Mouse (Mus musculus) liver, adult 2 months (tissue): ENCODE data around the gene Nop53. TPM values are rescaled to one million over a fixed set of nuclear protein-coding genes. Genes with fewer than 3 reads are reported as not detected.

ENCODE experiments used
- DNase-seq: peaks from one replicate; pipeline ENCODE4 v3.0.0-alpha.2; 2011; ENCODE audit warnings: low read depth, low spot score; ENCODE audit errors: extremely low read depth
- H3K27ac ChIP-seq: fragments of 200-500 bp; replicated peaks from 2 replicates; pipeline ENCODE4 v1.5.1; 2012; ENCODE audit warnings: low read depth, mild to moderate bottlenecking, control low read depth, inconsistent platforms, low read length; ENCODE audit not compliant: insufficient read depth
- H3K27me3 ChIP-seq: fragments of 200-500 bp; 2 replicates; pipeline ENCODE4 v1.6.1; 2012; ENCODE audit warnings: mild to moderate bottlenecking, moderate library complexity, low read length, inconsistent platforms; ENCODE audit not compliant: control insufficient read depth, insufficient read depth
- H3K36me3 ChIP-seq: fragments of 200-500 bp; 2 replicates; pipeline ENCODE4 v1.6.1; 2012; ENCODE audit warnings: low read length, inconsistent platforms; ENCODE audit not compliant: control insufficient read depth, insufficient read depth
- H3K4me1 ChIP-seq: fragments of 200-500 bp; 2 replicates; pipeline ENCODE4 v1.6.1; 2011; ENCODE audit warnings: low read length; ENCODE audit not compliant: control insufficient read depth, insufficient read depth
- H3K4me3 ChIP-seq: fragments of 200-500 bp; 2 replicates; pipeline ENCODE4 v1.5.1; 2011; ENCODE audit warnings: low read depth, mild to moderate bottlenecking, control low read depth, low read length, moderate library complexity; ENCODE audit not compliant: insufficient read depth
- H3K79me2 ChIP-seq: fragments of 200-500 bp; 2 replicates; pipeline ENCODE4 v1.6.1; 2012; ENCODE audit warnings: inconsistent platforms, mild to moderate bottlenecking, low read length, moderate library complexity; ENCODE audit not compliant: control insufficient read depth, insufficient read depth
- H3K9ac ChIP-seq: fragments of 200-500 bp; 2 replicates; pipeline ENCODE4 v1.6.1; 2012; ENCODE audit warnings: low read depth, mild to moderate bottlenecking, control low read depth, inconsistent platforms, low read length
- CTCF ChIP-seq: fragments of 200-500 bp; IDR thresholded peaks from 2 replicates; pipeline ENCODE4 v1.5.1; 2011; ENCODE audit warnings: low read depth, low read length, control low read depth
- POLR2A ChIP-seq: fragments of 200-500 bp; IDR thresholded peaks from 2 replicates; pipeline ENCODE4 v1.6.1; 2011; ENCODE audit warnings: low read length, control low read depth; ENCODE audit not compliant: insufficient read depth; ENCODE audit errors: extremely low read depth
- WGBS: fragments of 180-500 bp; shearing (Covaris S2); methylation state at CpG from one replicate; pipeline ENCODE4 v1.1.7; 2018; 5-methylcytosine and 5-hydroxymethylcytosine counted together
- polyA plus RNA-seq: library from polyadenylated mRNA; depleted of rRNA; stranded (reverse); fragments of >200 nt; gene quantifications from 2 replicates; pipeline ENCODE4 v1.2.3, GENCODE M21; 2012
- total RNA-seq: library from RNA; depleted of rRNA; stranded (reverse); fragments of >200 nt; gene quantifications from 2 replicates; pipeline ENCODE4 v1.2.3, GENCODE M21; 2014

The Nop53 gene
- total and polyA plus RNA-seq, 2 experiments = 59.6 to 65.2 TPM

- Histone ChIP-seq H3K27ac (no peak overlapping the region), H3K79me2 (no peaks in the 10 kb centered on the region), H3K9ac (peak overlapping the region; percentile 38), H3K36me3 (no peaks in the 10 kb centered on the region), H3K4me1 (peaks cover 9% of the 10 kb centered on the region), H3K27me3 (no peaks in the 10 kb centered on the region), H3K4me3 (peak overlapping the region; percentile 16)
- 5% methylated on average over 23 of the region's 23 CpGs for WGBS
- TF ChIP-seq CTCF (peak; percentile 94), POLR2A (no peak)
- peak; percentile 73 for DNase-seq
These were observed 2.6 kb upstream of the Nop53 start for GRCm38 (mm10) chr7:15948381-15948941.

GRCm38 (mm10) chr7:15947653-15948260, 1.9 kb upstream of the Nop53 start:
- Histone ChIP-seq H3K27ac (0 out of 2 replicates have a peak overlapping the region, but pooled peaks have one; percentile 28), H3K27me3 (no peaks in the 10 kb centered on the region), H3K36me3 (peaks cover 4% of the 10 kb centered on the region), H3K4me1 (peaks cover 9% of the 10 kb centered on the region), H3K79me2 (no peaks in the 10 kb centered on the region), H3K4me3 (no peak overlapping the region), H3K9ac (no peak overlapping the region)
- 53% methylated on average over 4 of the region's 4 CpGs for WGBS
- TF ChIP-seq POLR2A (no peak), CTCF (no peak)
- DNase-seq = no peak

GRCm38 (mm10) chr7:15945211-15945610, 663 bp downstream of the Nop53 start:
- no peaks in the 10 kb centered on the region for H3K27me3 ChIP-seq
- 2% methylated on average over 8 of the region's 8 CpGs for WGBS
- peak overlapping the region; percentile 92 for H3K9ac ChIP-seq
- TF ChIP-seq CTCF (no peak), POLR2A (no peak)
- H3K79me2 ChIP-seq = no peaks in the 10 kb centered on the region
- peak overlapping the region; percentile 86 for H3K4me3 ChIP-seq
- DNase-seq = no peak
- H3K27ac ChIP-seq = no peak overlapping the region; the same call in 1 of the 2 replicates
- peaks cover 9% of the 10 kb centered on the region for H3K36me3 ChIP-seq
- peaks cover 9% of the 10 kb centered on the region for H3K4me1 ChIP-seq

GRCm38 (mm10) chr7:15944311-15944710, 1.6 kb downstream of the Nop53 start:
- Histone ChIP-seq H3K36me3 (peaks cover 9% of the 10 kb centered on the region), H3K9ac (no peak overlapping the region), H3K4me3 (no peak overlapping the region), H3K79me2 (no peaks in the 10 kb centered on the region), H3K27ac (no peak overlapping the region), H3K27me3 (no peaks in the 10 kb centered on the region), H3K4me1 (peaks cover 9% of the 10 kb centered on the region)
- WGBS = 100% methylated on average over 1 of the region's 1 CpGs
- TF ChIP-seq CTCF (no peak), POLR2A (no peak)
- DNase-seq = no peak

GRCm38 (mm10) chr7:15938621-15939020, 7.3 kb downstream of the Nop53 start:
- Histone ChIP-seq H3K27ac (no peak overlapping the region), H3K9ac (no peak overlapping the region), H3K36me3 (peaks cover 24% of the 10 kb centered on the region), H3K4me3 (no peak overlapping the region), H3K4me1 (peaks cover 2% of the 10 kb centered on the region; the same call in 1 of the 2 replicates), H3K27me3 (no peaks in the 10 kb centered on the region), H3K79me2 (no peaks in the 10 kb centered on the region)
- DNase-seq = no peak
- no peak for TF ChIP-seq CTCF
- TF ChIP-seq POLR2A = no peak
- 93% methylated on average over 3 of the region's 3 CpGs for WGBS

- no peak for TF ChIP-seq POLR2A
- TF ChIP-seq CTCF = no peak
- H3K79me2 ChIP-seq = no peaks in the 10 kb centered on the region
- WGBS = 91% methylated on average over 5 of the region's 5 CpGs
- no peaks in the 10 kb centered on the region for H3K27me3 ChIP-seq
- no peak overlapping the region for H3K9ac ChIP-seq
- no peak for DNase-seq
- H3K4me1 ChIP-seq = peaks cover 2% of the 10 kb centered on the region; the same call in 1 of the 2 replicates
- peaks cover 19% of the 10 kb centered on the region for H3K36me3 ChIP-seq
- H3K27ac ChIP-seq = no peak overlapping the region
- no peak overlapping the region for H3K4me3 ChIP-seq
These were observed 8.4 kb downstream of the Nop53 start for GRCm38 (mm10) chr7:15937491-15937890.
